Comparison of ENCODE assay signal across 9 mouse cellular contexts in the genomic region with DNA sequence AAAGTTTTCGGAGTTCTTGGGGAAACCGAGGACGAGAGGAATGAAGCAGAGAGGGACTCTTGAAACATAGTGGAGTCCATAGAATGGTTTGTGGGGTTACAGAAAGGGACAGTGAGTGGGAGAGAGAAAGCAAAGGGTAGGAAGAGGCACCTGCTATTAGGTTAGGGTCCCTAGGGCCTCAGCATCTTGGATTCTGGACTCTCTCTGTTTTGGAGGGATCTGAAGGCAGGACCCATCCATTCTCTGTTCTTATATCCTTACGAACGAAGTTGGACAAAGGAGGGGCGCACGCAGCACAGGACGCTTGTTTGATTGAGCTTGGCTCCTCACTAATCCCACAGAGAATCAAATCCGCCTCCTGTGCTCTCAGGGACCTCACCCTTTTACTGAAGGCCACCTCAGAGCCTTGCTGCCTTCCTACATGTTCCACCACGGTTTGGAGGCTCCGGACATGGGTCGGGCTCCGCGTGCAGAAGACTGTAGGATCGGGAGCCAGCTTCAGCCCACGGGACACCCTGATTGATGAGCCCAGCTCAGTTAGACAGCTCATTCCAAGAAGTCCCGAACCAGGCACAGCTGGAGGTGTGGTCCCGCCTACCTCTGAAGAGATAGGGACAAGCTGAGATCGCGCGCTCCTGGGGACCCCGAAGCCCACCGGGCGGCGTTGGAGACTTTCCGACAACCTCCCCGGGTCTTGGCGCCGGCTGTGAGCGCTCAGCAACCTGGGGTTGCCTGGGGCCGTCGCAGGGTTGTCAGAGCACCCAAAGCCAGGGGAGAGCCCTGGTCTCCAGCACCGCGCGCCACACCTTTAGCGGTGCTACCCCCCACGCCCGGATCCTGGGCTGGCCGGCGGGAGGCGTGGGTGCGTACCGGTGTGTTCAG. TPM values are rescaled to one million over a fixed set of nuclear protein-coding genes. Genes with fewer than 3 reads are reported as not detected.
DNase-seq lines count a peak whose midpoint lies in the region; ATAC-seq and TF ChIP-seq lines count a peak whose summit lies in the region.
"Had no signal": no experiment of that assay in that cellular context is flagged by ENCODE, and none has a peak within 500 bp of the region (broad histone marks: within the 10 kb centered on the region; RNA-seq: fewer than 3 reads in every experiment).

No protein-coding gene starts in this region.

- H3K9me3 ChIP-seq in forebrain, postnatal 0 days (ENCODE audit: low read length): no peaks in the 10 kb centered on the region
- H3K9me3 ChIP-seq in limb, embryonic 15.5 days: no peaks in the 10 kb centered on the region
- H3K9me3 ChIP-seq in stomach, embryonic 14.5 days (ENCODE audit: control insufficient read depth, low read depth, low read length): no peaks in the 10 kb centered on the region

- intact Hi-C loops in heart, adult 2 months (cut with DNase I): loop anchor here (10.0 kb wide), 1 partner anchor 357 kb away; no protein-coding TSS in a partner anchor

- H3K27ac ChIP-seq in heart, adult 2 months: no peak overlapping the region
- H3K27ac ChIP-seq in forebrain, postnatal 0 days (ENCODE audit: low read depth, low read length): peak overlapping the region; percentile 96
- no peak overlapping the region for H3K27ac ChIP-seq in limb, embryonic 15.5 days
- peak overlapping the region; percentile 72; the same call in 1 of the 2 replicates for H3K27ac ChIP-seq in stomach, embryonic 14.5 days (ENCODE audit: low read length)

- WGBS in heart, adult 2 months: 7% methylated on average over 43 of the region's 43 CpGs
- WGBS in forebrain, postnatal 0 days: 3% methylated on average over 43 of the region's 43 CpGs
- 4% methylated on average over 43 of the region's 43 CpGs for WGBS in limb, embryonic 15.5 days
- WGBS in stomach, embryonic 14.5 days: 3% methylated on average over 43 of the region's 43 CpGs

- peak overlapping the region; percentile 79 for H3K4me2 ChIP-seq in forebrain, postnatal 0 days (ENCODE audit: low read depth)
- H3K4me2 ChIP-seq in limb, embryonic 15.5 days: peak overlapping the region; percentile 97
- peak overlapping the region; percentile 68 for H3K4me2 ChIP-seq in stomach, embryonic 14.5 days (replicated peaks; ENCODE audit: low read depth, low read length)

- peak in 1 of 2 experiments; percentile 19 for DNase-seq in heart, adult 2 months
- DNase-seq in heart, adult 9 months (ENCODE audit: low spot score in 2 of 2): no peak
- peak; percentile 9 for DNase-seq in WW6 (ENCODE audit: low read depth, low spot score)
- DNase-seq in forebrain, postnatal 0 days: peak; percentile 64
- no peak for DNase-seq in thymus, postnatal 0 days (ENCODE audit: low spot score)
- no peak for DNase-seq in layer of hippocampus, postnatal 14 days (ENCODE audit: low spot score in 2 of 2)

- ATAC-seq in forebrain, postnatal 0 days: no peak; the same call in 1 of the 2 replicates
- no peak for ATAC-seq in limb, embryonic 15.5 days (ENCODE audit: insufficient number of reproducible peaks, low FRiP score, low TSS enrichment, low read depth)
- ATAC-seq in stomach, embryonic 14.5 days (ENCODE audit: insufficient number of reproducible peaks, insufficient read depth, low FRiP score, low read depth): 0 out of 2 replicates have a peak, but pooled peaks have one; percentile 16

- peak overlapping the region; percentile 57 for H3K4me3 ChIP-seq in heart, adult 2 months
- peak overlapping the region; percentile 89 for H3K4me3 ChIP-seq in forebrain, postnatal 0 days (ENCODE audit: low read depth, low read length)
- peak overlapping the region; percentile 77 for H3K4me3 ChIP-seq in limb, embryonic 15.5 days
- H3K4me3 ChIP-seq in stomach, embryonic 14.5 days (ENCODE audit: low read depth, low read length): peak overlapping the region; percentile 91

- peaks cover 1% of the 10 kb centered on the region; the same call in 1 of the 2 replicates for H3K4me1 ChIP-seq in heart, adult 2 months (ENCODE audit: control insufficient read depth, insufficient read depth, low read length)
- peaks cover 25% of the 10 kb centered on the region for H3K4me1 ChIP-seq in forebrain, postnatal 0 days (ENCODE audit: insufficient read depth)
- H3K4me1 ChIP-seq in limb, embryonic 15.5 days: peaks cover 21% of the 10 kb centered on the region
- 0 out of 2 replicates have a peak, but pooled peaks cover 4% of the 10 kb centered on the region for H3K4me1 ChIP-seq in stomach, embryonic 14.5 days (ENCODE audit: control insufficient read depth, insufficient read depth, low read length)

- no peak for TF ChIP-seq POLR2A in heart, adult 2 months (IDR thresholded peaks at IDR 0.05; ENCODE audit: insufficient read depth, low read depth, low read length)

- H3K9ac ChIP-seq in heart, adult 2 months (ENCODE audit: low read depth, low read length): peak overlapping the region; percentile 21
- peak overlapping the region; percentile 99 for H3K9ac ChIP-seq in forebrain, postnatal 0 days
- peak overlapping the region; percentile 71 for H3K9ac ChIP-seq in limb, embryonic 15.5 days
- H3K9ac ChIP-seq in stomach, embryonic 14.5 days (replicated peaks; ENCODE audit: low read depth, low read length): peak overlapping the region; percentile 67

- no peak for TF ChIP-seq CTCF in heart, adult 2 months (IDR thresholded peaks at IDR 0.05)
- TF ChIP-seq CTCF in forebrain, postnatal 0 days (IDR thresholded peaks at IDR 0.05; ENCODE audit: low read depth): no peak; the same call in 1 of the 2 replicates

- peaks cover 8% of the 10 kb centered on the region for H3K27me3 ChIP-seq in heart, adult 2 months (ENCODE audit: control insufficient read depth, insufficient read depth, low read length)
- no peaks in the 10 kb centered on the region for H3K27me3 ChIP-seq in forebrain, postnatal 0 days (ENCODE audit: insufficient read depth, low read length)
- peaks cover 19% of the 10 kb centered on the region for H3K27me3 ChIP-seq in limb, embryonic 15.5 days
- H3K27me3 ChIP-seq in stomach, embryonic 14.5 days (ENCODE audit: control insufficient read depth, insufficient read depth, low read length): 0 out of 2 replicates have a peak, but pooled peaks cover 3% of the 10 kb centered on the region

- TF ChIP-seq EP300 in heart, adult 2 months (IDR thresholded peaks at IDR 0.05; ENCODE audit: insufficient read depth, low read depth, low read length): no peak

- no peaks in the 10 kb centered on the region for H3K79me2 ChIP-seq in heart, adult 2 months (replicated peaks; ENCODE audit: control insufficient read depth, insufficient read depth, low read length)

- H3K36me3 ChIP-seq in heart, adult 2 months (ENCODE audit: control insufficient read depth, insufficient read depth, low read length): no peaks in the 10 kb centered on the region
- no peaks in the 10 kb centered on the region for H3K36me3 ChIP-seq in forebrain, postnatal 0 days (ENCODE audit: insufficient read depth)
- no peaks in the 10 kb centered on the region for H3K36me3 ChIP-seq in limb, embryonic 15.5 days
- H3K36me3 ChIP-seq in stomach, embryonic 14.5 days (ENCODE audit: control insufficient read depth, insufficient read depth, low read length): no peaks in the 10 kb centered on the region
- H3K36me3 ChIP-seq: G1E had no signal

RNA-seq across cellular contexts. Expression of a gene that starts 1.3 kb away (rescaled TPM):
- total RNA-seq in heart, adult 2 months (2021): under 1 TPM; 0.11 to 0.44 TPM
- polyA plus RNA-seq in heart, adult 2 months (2012; rRNA removed): 0.37 and 0.38 TPM in 2 replicates
- 59.6 and 75.7 TPM in 2 replicates for total RNA-seq in forebrain, postnatal 0 days (2014; rRNA removed)
- polyA plus RNA-seq in forebrain, postnatal 0 days (2015; fragmentation: Nextera tagmentation; extraction: Ambion mirVana): 69.2 and 84.0 TPM in 2 replicates
- 11.5 and 13.0 TPM in 2 replicates for polyA plus RNA-seq in limb, embryonic 15.5 days (2015; fragmentation: Nextera tagmentation; extraction: Ambion mirVana)
- 16.0 and 17.6 TPM in 2 replicates for polyA plus RNA-seq in stomach, embryonic 14.5 days (2014; fragmentation: Nextera tagmentation; extraction: Ambion mirVana)
- 0.68 and 0.69 TPM in 2 replicates for polyA plus RNA-seq in thymus, postnatal 0 days (2015; fragmentation: Nextera tagmentation; extraction: Ambion mirVana)
- 1 to 10 TPM; 4.0 to 4.4 TPM for total RNA-seq in layer of hippocampus, postnatal 14 days (2021)
- polyA plus RNA-seq: G1E had no signal

Comparison
In these comparisons a context has a peak if more than half of its experiments do, and no peak if none do; other contexts are left out.
1. DNase-seq: peak in WW6 (single experiment) and forebrain, postnatal 0 days (single experiment); none in heart, adult 9 months (0 of 2), thymus, postnatal 0 days (single experiment) and layer of hippocampus, postnatal 14 days (0 of 2).
2. H3K27ac ChIP-seq: peak in forebrain, postnatal 0 days (single experiment) and stomach, embryonic 14.5 days (single experiment); none in heart, adult 2 months (single experiment) and limb, embryonic 15.5 days (single experiment).
3. H3K9ac ChIP-seq: peak in every context shown above with its lines; median percentile 99 in forebrain, postnatal 0 days; 71 in limb, embryonic 15.5 days; 67 in stomach, embryonic 14.5 days; 21 in heart, adult 2 months.
4. Peak in every context shown above with its lines, with median percentiles within 50 percentile points of each other: H3K4me3 ChIP-seq and H3K4me2 ChIP-seq.